Mouse (Mus musculus): ENCODE results near the gene Olfr213. TPM values are rescaled to one million over a fixed set of nuclear protein-coding genes. Genes with fewer than 3 reads are reported as not detected.
"Not testable (repeated sequence)": the region's sequence is repeated elsewhere in the genome, so short reads cannot be mapped to it uniquely, and the experiment has no call there.

Olfr213 gene
- polyA plus RNA-seq (2012; rRNA removed): not detected in 2 replicates

- DNase-seq (ENCODE audit: low read depth, low spot score): no peak
Measured at GRCm38 (mm10) chr6:116538156-116538555, at the start of gene Olfr213. Gene Olfr213, plus strand, starts transcription at chr6:116538456.

GRCm38 (mm10) chr6:116488791-116489190, 49.5 kb upstream of the Olfr213 start, which contains the start of gene Olfr211:
Gene Olfr211, plus strand, starts transcription at chr6:116489091.
- no peak for DNase-seq (ENCODE audit: low read depth, low spot score)
- 70% methylated on average over 4 of the region's 4 CpGs for WGBS

More at GRCm38 (mm10) chr6:116538156-116538555, at the start of gene Olfr213:
- 81% methylated on average over 1 of the region's 1 CpGs for WGBS

GRCm38 (mm10) chr6:116493742-116494141, 44.5 kb upstream of the Olfr213 start:
- 79% methylated on average over 5 of the region's 5 CpGs for WGBS
- no peak for DNase-seq (ENCODE audit: low read depth, low spot score)

GRCm38 (mm10) chr6:116495960-116496359, 42.3 kb upstream of the Olfr213 start:
- 84% methylated on average over 1 of the region's 1 CpGs for WGBS
- DNase-seq (ENCODE audit: low read depth, low spot score): no peak

- WGBS: 91% methylated on average over 20 of the region's 20 CpGs
- not testable (repeated sequence) for DNase-seq (ENCODE audit: low read depth, low spot score)
Measured at GRCm38 (mm10) chr6:116506302-116507003, 31.8 kb upstream of the Olfr213 start, which contains the start of gene Olfr212. Gene Olfr212, plus strand, starts transcription at chr6:116506516.

GRCm38 (mm10) chr6:116514832-116515231, 23.4 kb upstream of the Olfr213 start:
- DNase-seq (ENCODE audit: low read depth, low spot score): no peak

- DNase-seq (ENCODE audit: low read depth, low spot score): no peak
- whole genome bisulfite sequencing: 72% methylated on average over 2 of the region's 2 CpGs
Measured at GRCm38 (mm10) chr6:116542500-116542899, 4.2 kb downstream of the Olfr213 start.

- WGBS: 93% methylated on average over 11 of the region's 11 CpGs
- not testable (repeated sequence) for DNase-seq (ENCODE audit: low read depth, low spot score)
Measured at GRCm38 (mm10) chr6:116550841-116551240, 12.6 kb downstream of the Olfr213 start, which contains the start of gene Gm5580. Gene Gm5580, plus strand, starts transcription at chr6:116551141.

GRCm38 (mm10) chr6:116553935-116554334, 15.7 kb downstream of the Olfr213 start, which contains the start of gene Olfr214:
Gene Olfr214, plus strand, starts transcription at chr6:116554235.
- DNase-seq (ENCODE audit: low read depth, low spot score): no peak
- WGBS: 63% methylated on average over 1 of the region's 1 CpGs

- no peak for DNase-seq (ENCODE audit: low read depth, low spot score)
Measured at GRCm38 (mm10) chr6:116554952-116555351, 16.7 kb downstream of the Olfr213 start.

GRCm38 (mm10) chr6:116569834-116570233, 31.6 kb downstream of the Olfr213 start:
- DNase-seq (ENCODE audit: low read depth, low spot score): peak; percentile 0

More at GRCm38 (mm10) chr6:116554952-116555351, 16.7 kb downstream of the Olfr213 start:
- 29% methylated on average over 3 of the region's 3 CpGs for WGBS

GRCm38 (mm10) chr6:116584095-116584494, 45.8 kb downstream of the Olfr213 start, which contains the start of gene Olfr215:
Gene Olfr215, minus strand, starts transcription at chr6:116584195.
- DNase-seq (ENCODE audit: low read depth, low spot score): no peak
- WGBS: 69% methylated on average over 4 of the region's 4 CpGs

More at GRCm38 (mm10) chr6:116569834-116570233, 31.6 kb downstream of the Olfr213 start:
- WGBS: 24% methylated on average over 3 of the region's 3 CpGs

Other genes with a start within 250 kb of the Olfr213 start
- 36.4 and 67.0 TPM in 2 replicates for gene March8, start 200.4 kb upstream of the Olfr213 start, polyA plus RNA-seq (2012; rRNA removed)
- gene Alox5, start 77.3 kb upstream of the Olfr213 start, polyA plus RNA-seq (2012; rRNA removed): 1.3 and 3.8 TPM in 2 replicates
- gene Olfr211, start 49.4 kb upstream of the Olfr213 start, polyA plus RNA-seq (2012; rRNA removed): not detected in 2 replicates
- not detected in 2 replicates for gene Olfr212, start 31.9 kb upstream of the Olfr213 start, polyA plus RNA-seq (2012; rRNA removed)
- 0.14 and 0.16 TPM in 2 replicates for gene Gm5580, start 12.7 kb downstream of the Olfr213 start, polyA plus RNA-seq (2012; rRNA removed)
- gene Olfr214, start 15.8 kb downstream of the Olfr213 start, polyA plus RNA-seq (2012; rRNA removed): not detected in 2 replicates
- gene Olfr215, start 45.7 kb downstream of the Olfr213 start, polyA plus RNA-seq (2012; rRNA removed): not detected in 2 replicates
- gene Zfp422, start 90.5 kb downstream of the Olfr213 start, polyA plus RNA-seq (2012; rRNA removed): 10.4 and 11.2 TPM in 2 replicates
- 2.2 and 2.9 TPM in 2 replicates for gene Depp1, start 112.2 kb downstream of the Olfr213 start, polyA plus RNA-seq (2012; rRNA removed)
- 16.0 and 16.8 TPM in 2 replicates for gene Rassf4, start 135.5 kb downstream of the Olfr213 start, polyA plus RNA-seq (2012; rRNA removed)
- gene Tmem72, start 178.5 kb downstream of the Olfr213 start, polyA plus RNA-seq (2012; rRNA removed): under 0.01 and 0.01 TPM in 2 replicates